Mouse (Mus musculus): ENCODE results near the gene Ltk. TPM values are rescaled to one million over a fixed set of nuclear protein-coding genes. Genes with fewer than 3 reads are reported as not detected.

The Ltk gene
- total RNA-seq, 2 experiments from 2014 or later = 1.2 to 1.3 TPM

GRCm38 (mm10) chr2:119707676-119708075, 52.6 kb downstream of the Ltk start:
- no peak for DNase-seq (ENCODE audit: low spot score in 2 of 2)

GRCm38 (mm10) chr2:119703171-119703570, 57.1 kb downstream of the Ltk start:
- DNase-seq (ENCODE audit: low spot score in 2 of 2) = no peak

Other genes starting within 250 kb of the Ltk start
- gene Exd1, start 212.8 kb downstream of the Ltk start, total RNA-seq (2021) = under 1 TPM; 0.54 to 0.62 TPM
- gene Chp1, start 212.7 kb downstream of the Ltk start, total RNA-seq (2021) = 100 to 1,000 TPM; 125 to 144 TPM
- gene Nusap1, start 142.1 kb downstream of the Ltk start, total RNA-seq (2021) = 10 to 100 TPM; 20.1 to 21.8 TPM
- gene Oip5, start 142.0 kb downstream of the Ltk start, total RNA-seq (2021) = 10 to 100 TPM; 10.5 to 10.7 TPM
- 10 to 100 TPM; 39.1 to 42.6 TPM for gene Ndufaf1, start 97.6 kb downstream of the Ltk start, total RNA-seq (2021)
- 10 to 100 TPM; 39.8 to 41.6 TPM for gene Rtf1, start 85.4 kb downstream of the Ltk start, total RNA-seq (2021)
- gene Itpka, start 18.1 kb downstream of the Ltk start, total RNA-seq (2021) = 1 to 10 TPM; 3.9 to 4.3 TPM
- gene Rpap1, start 27.1 kb upstream of the Ltk start, total RNA-seq (2021) = 10 to 100 TPM; 30.0 to 30.8 TPM
- gene Tyro3, start 37.3 kb upstream of the Ltk start, total RNA-seq (2021) = 10 to 100 TPM; 13.3 to 15.6 TPM
- gene Mga, start 136.8 kb upstream of the Ltk start, total RNA-seq (2021) = 10 to 100 TPM; 56.9 to 58.7 TPM
- gene Mapkbp1, start 212.3 kb upstream of the Ltk start, total RNA-seq (2021) = 10 to 100 TPM; 25.3 to 27.2 TPM